Mouse (Mus musculus): ENCODE results near the gene Pdik1l. TPM values are rescaled to one million over a fixed set of nuclear protein-coding genes. Genes with fewer than 3 reads are reported as not detected.

Pdik1l gene
- polyA plus RNA-seq (2014; fragmentation: Nextera tagmentation; extraction: Ambion mirVana) = 19.3 and 20.0 TPM in 2 replicates

- under 1% methylated on average over 41 of the region's 43 CpGs for WGBS
- Histone ChIP-seq H3K4me1 (replicated peaks; ENCODE audit: control insufficient read depth, insufficient read depth, low read length) (peaks cover 32% of the 10 kb centered on the region), H3K27me3 (replicated peaks; ENCODE audit: control insufficient read depth, insufficient read depth, low read length) (no peaks in the 10 kb centered on the region), H3K4me2 (peak within 1 kb of the TSS; percentile 93), H3K27ac (ENCODE audit: low read depth, low read length) (peak within 1 kb of the TSS; percentile 100), H3K9me3 (ENCODE audit: control insufficient read depth, low read length) (no peaks in the 10 kb centered on the region), H3K9ac (ENCODE audit: low read depth, low read length) (peak within 1 kb of the TSS; percentile 99), H3K4me3 (ENCODE audit: low read depth, low read length) (peak within 1 kb of the TSS; percentile 98), H3K36me3 (ENCODE audit: control insufficient read depth, insufficient read depth, low read length) (peaks cover 5% of the 10 kb centered on the region; the same call in 1 of the 2 replicates)
- ATAC-seq (replicated peaks; ENCODE audit: low FRiP score) (peak; percentile 77), DNase-seq (ENCODE audit: low spot score) (peak; percentile 84)
Measured at GRCm38 (mm10) chr4:134287575-134288025, at the start of gene Pdik1l. Gene Pdik1l (minus strand): TSS chr4:134287895.

GRCm38 (mm10) chr4:134330281-134330680 is 42.6 kb upstream of the Pdik1l start:
- H3K27ac ChIP-seq (ENCODE audit: low read depth, low read length) = no peak overlapping the region
- no peak for DNase-seq (ENCODE audit: low spot score)
- no peak for ATAC-seq (replicated peaks; ENCODE audit: low FRiP score)
- H3K9ac ChIP-seq (ENCODE audit: low read depth, low read length) = no peak overlapping the region
- no peak overlapping the region for H3K4me3 ChIP-seq (ENCODE audit: low read depth, low read length)
- H3K36me3 ChIP-seq (ENCODE audit: control insufficient read depth, insufficient read depth, low read length) = no peaks in the 10 kb centered on the region
- no peaks in the 10 kb centered on the region for H3K27me3 ChIP-seq (replicated peaks; ENCODE audit: control insufficient read depth, insufficient read depth, low read length)
- H3K9me3 ChIP-seq (ENCODE audit: control insufficient read depth, low read length) = no peaks in the 10 kb centered on the region
- H3K4me2 ChIP-seq = no peak overlapping the region
- no peaks in the 10 kb centered on the region for H3K4me1 ChIP-seq (replicated peaks; ENCODE audit: control insufficient read depth, insufficient read depth, low read length)
- WGBS = 69% methylated on average over 5 of the region's 5 CpGs

- Histone ChIP-seq H3K4me1 (replicated peaks; ENCODE audit: control insufficient read depth, insufficient read depth, low read length) (no peaks in the 10 kb centered on the region), H3K36me3 (ENCODE audit: control insufficient read depth, insufficient read depth, low read length) (no peaks in the 10 kb centered on the region), H3K4me2 (no peak overlapping the region), H3K9ac (ENCODE audit: low read depth, low read length) (no peak overlapping the region), H3K4me3 (ENCODE audit: low read depth, low read length) (no peak overlapping the region), H3K9me3 (ENCODE audit: control insufficient read depth, low read length) (no peaks in the 10 kb centered on the region), H3K27me3 (replicated peaks; ENCODE audit: control insufficient read depth, insufficient read depth, low read length) (no peaks in the 10 kb centered on the region), H3K27ac (ENCODE audit: low read depth, low read length) (no peak overlapping the region)
- ATAC-seq (replicated peaks; ENCODE audit: low FRiP score) (no peak), DNase-seq (ENCODE audit: low spot score) (no peak)
- WGBS = 75% methylated on average over 8 of the region's 8 CpGs
Measured at GRCm38 (mm10) chr4:134328832-134329231, 41.1 kb upstream of the Pdik1l start.

- ATAC-seq (replicated peaks; ENCODE audit: low FRiP score) (no peak), DNase-seq (ENCODE audit: low spot score) (no peak)
- 44% methylated on average over 8 of the region's 8 CpGs for WGBS
- no peaks in the 10 kb centered on the region for H3K36me3 ChIP-seq (ENCODE audit: control insufficient read depth, insufficient read depth, low read length)
- no peaks in the 10 kb centered on the region for H3K4me1 ChIP-seq (replicated peaks; ENCODE audit: control insufficient read depth, insufficient read depth, low read length)
- no peak overlapping the region for H3K27ac ChIP-seq (ENCODE audit: low read depth, low read length)
- no peak overlapping the region for H3K4me2 ChIP-seq
- no peaks in the 10 kb centered on the region for H3K9me3 ChIP-seq (ENCODE audit: control insufficient read depth, low read length)
- H3K4me3 ChIP-seq (ENCODE audit: low read depth, low read length) = no peak overlapping the region
- no peaks in the 10 kb centered on the region for H3K27me3 ChIP-seq (replicated peaks; ENCODE audit: control insufficient read depth, insufficient read depth, low read length)
- H3K9ac ChIP-seq (ENCODE audit: low read depth, low read length) = no peak overlapping the region
Measured at GRCm38 (mm10) chr4:134328151-134328550, 40.5 kb upstream of the Pdik1l start.

- DNase-seq (ENCODE audit: low spot score) = no peak
- Histone ChIP-seq H3K9me3 (ENCODE audit: control insufficient read depth, low read length) (no peaks in the 10 kb centered on the region), H3K27ac (ENCODE audit: low read depth, low read length) (no peak overlapping the region), H3K27me3 (replicated peaks; ENCODE audit: control insufficient read depth, insufficient read depth, low read length) (no peaks in the 10 kb centered on the region), H3K4me1 (replicated peaks; ENCODE audit: control insufficient read depth, insufficient read depth, low read length) (no peaks in the 10 kb centered on the region), H3K36me3 (ENCODE audit: control insufficient read depth, insufficient read depth, low read length) (no peaks in the 10 kb centered on the region), H3K4me2 (no peak overlapping the region), H3K4me3 (ENCODE audit: low read depth, low read length) (no peak overlapping the region), H3K9ac (ENCODE audit: low read depth, low read length) (no peak overlapping the region)
- 59% methylated on average over 5 of the region's 5 CpGs for WGBS
- ATAC-seq (replicated peaks; ENCODE audit: low FRiP score) = no peak
Measured at GRCm38 (mm10) chr4:134326859-134327530, 39.3 kb upstream of the Pdik1l start.

- DNase-seq (ENCODE audit: low spot score) (no peak), ATAC-seq (replicated peaks; ENCODE audit: low FRiP score) (no peak)
- Histone ChIP-seq H3K27me3 (replicated peaks; ENCODE audit: control insufficient read depth, insufficient read depth, low read length) (no peaks in the 10 kb centered on the region), H3K9me3 (ENCODE audit: control insufficient read depth, low read length) (no peaks in the 10 kb centered on the region), H3K9ac (ENCODE audit: low read depth, low read length) (no peak overlapping the region), H3K36me3 (ENCODE audit: control insufficient read depth, insufficient read depth, low read length) (no peaks in the 10 kb centered on the region), H3K4me3 (ENCODE audit: low read depth, low read length) (no peak overlapping the region), H3K4me1 (replicated peaks; ENCODE audit: control insufficient read depth, insufficient read depth, low read length) (no peaks in the 10 kb centered on the region), H3K27ac (ENCODE audit: low read depth, low read length) (no peak overlapping the region), H3K4me2 (no peak overlapping the region)
- WGBS = 55% methylated on average over 5 of the region's 5 CpGs
Measured at GRCm38 (mm10) chr4:134324655-134325054, 37.0 kb upstream of the Pdik1l start.

- Histone ChIP-seq H3K36me3 (ENCODE audit: control insufficient read depth, insufficient read depth, low read length) (no peaks in the 10 kb centered on the region), H3K4me1 (replicated peaks; ENCODE audit: control insufficient read depth, insufficient read depth, low read length) (no peaks in the 10 kb centered on the region), H3K27me3 (replicated peaks; ENCODE audit: control insufficient read depth, insufficient read depth, low read length) (no peaks in the 10 kb centered on the region), H3K4me3 (ENCODE audit: low read depth, low read length) (no peak overlapping the region), H3K9me3 (ENCODE audit: control insufficient read depth, low read length) (no peaks in the 10 kb centered on the region), H3K9ac (ENCODE audit: low read depth, low read length) (no peak overlapping the region), H3K4me2 (no peak overlapping the region), H3K27ac (ENCODE audit: low read depth, low read length) (no peak overlapping the region)
- WGBS = 61% methylated on average over 3 of the region's 3 CpGs
- ATAC-seq (replicated peaks; ENCODE audit: low FRiP score) (no peak), DNase-seq (ENCODE audit: low spot score) (no peak)
Measured at GRCm38 (mm10) chr4:134321524-134321923, 33.8 kb upstream of the Pdik1l start.

GRCm38 (mm10) chr4:134319674-134320073 is 32.0 kb upstream of the Pdik1l start:
- ATAC-seq (replicated peaks; ENCODE audit: low FRiP score) = no peak
- H3K4me3 ChIP-seq (ENCODE audit: low read depth, low read length) = no peak overlapping the region
- no peaks in the 10 kb centered on the region for H3K27me3 ChIP-seq (replicated peaks; ENCODE audit: control insufficient read depth, insufficient read depth, low read length)
- DNase-seq (ENCODE audit: low spot score) = no peak
- no peaks in the 10 kb centered on the region for H3K4me1 ChIP-seq (replicated peaks; ENCODE audit: control insufficient read depth, insufficient read depth, low read length)
- no peak overlapping the region for H3K4me2 ChIP-seq
- no peaks in the 10 kb centered on the region for H3K9me3 ChIP-seq (ENCODE audit: control insufficient read depth, low read length)
- H3K27ac ChIP-seq (ENCODE audit: low read depth, low read length) = no peak overlapping the region
- WGBS = 68% methylated on average over 5 of the region's 5 CpGs
- no peak overlapping the region for H3K9ac ChIP-seq (ENCODE audit: low read depth, low read length)
- H3K36me3 ChIP-seq (ENCODE audit: control insufficient read depth, insufficient read depth, low read length) = no peaks in the 10 kb centered on the region

GRCm38 (mm10) chr4:134319074-134319473 is 31.4 kb upstream of the Pdik1l start:
- DNase-seq (ENCODE audit: low spot score) (no peak), ATAC-seq (replicated peaks; ENCODE audit: low FRiP score) (no peak)
- Histone ChIP-seq H3K4me3 (ENCODE audit: low read depth, low read length) (no peak overlapping the region), H3K9ac (ENCODE audit: low read depth, low read length) (no peak overlapping the region), H3K27ac (ENCODE audit: low read depth, low read length) (no peak overlapping the region), H3K9me3 (ENCODE audit: control insufficient read depth, low read length) (no peaks in the 10 kb centered on the region), H3K36me3 (ENCODE audit: control insufficient read depth, insufficient read depth, low read length) (no peaks in the 10 kb centered on the region), H3K27me3 (replicated peaks; ENCODE audit: control insufficient read depth, insufficient read depth, low read length) (no peaks in the 10 kb centered on the region), H3K4me2 (no peak overlapping the region), H3K4me1 (replicated peaks; ENCODE audit: control insufficient read depth, insufficient read depth, low read length) (no peaks in the 10 kb centered on the region)
- WGBS = 81% methylated on average over 5 of the region's 5 CpGs

Data from liver, embryonic 11.5 days (tissue).